Mouse (Mus musculus) cortical plate, adult 2 months (tissue): ENCODE data around the gene Gm20532.

ENCODE experiments used
- CTCF ChIP-seq: fragments of 200-500 bp; IDR thresholded peaks from 2 replicates; pipeline ENCODE4 v1.5.1; 2011; ENCODE audit warnings: mild to moderate bottlenecking, control low read depth, low read length; ENCODE audit not compliant: insufficient read depth; ENCODE audit errors: extremely low read depth
- POLR2A ChIP-seq: fragments of 200-500 bp; IDR thresholded peaks from 2 replicates; pipeline ENCODE4 v1.6.1; 2011; ENCODE audit warnings: mild to moderate bottlenecking, low read length, control low read depth; ENCODE audit not compliant: insufficient read depth; ENCODE audit errors: extremely low read depth

DNA sequence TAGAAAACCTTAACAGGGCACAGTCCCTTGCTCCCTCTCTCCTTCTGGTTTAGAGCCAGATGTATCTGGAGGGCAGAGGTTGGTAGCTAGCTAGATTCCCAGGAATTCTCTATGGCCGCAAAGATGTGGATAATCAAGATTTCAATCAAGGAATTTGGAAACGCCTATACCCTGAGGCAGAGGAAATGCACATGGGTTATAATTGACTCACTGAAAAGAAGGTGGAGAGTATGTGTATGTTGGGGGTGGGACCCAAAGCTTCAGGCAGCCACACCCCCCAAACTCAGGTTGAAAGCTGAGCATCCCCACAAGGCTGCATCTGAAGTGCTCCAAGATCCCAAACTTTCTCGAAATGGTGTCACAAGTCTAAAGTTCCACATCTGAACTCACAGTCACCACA lies 12.0 kb downstream of the Gm20532 start:
- no peak for TF ChIP-seq POLR2A
- TF ChIP-seq CTCF, result no peak
